Mouse (Mus musculus): Measurements from ENCODE around the gene Mcts2.

DNA sequence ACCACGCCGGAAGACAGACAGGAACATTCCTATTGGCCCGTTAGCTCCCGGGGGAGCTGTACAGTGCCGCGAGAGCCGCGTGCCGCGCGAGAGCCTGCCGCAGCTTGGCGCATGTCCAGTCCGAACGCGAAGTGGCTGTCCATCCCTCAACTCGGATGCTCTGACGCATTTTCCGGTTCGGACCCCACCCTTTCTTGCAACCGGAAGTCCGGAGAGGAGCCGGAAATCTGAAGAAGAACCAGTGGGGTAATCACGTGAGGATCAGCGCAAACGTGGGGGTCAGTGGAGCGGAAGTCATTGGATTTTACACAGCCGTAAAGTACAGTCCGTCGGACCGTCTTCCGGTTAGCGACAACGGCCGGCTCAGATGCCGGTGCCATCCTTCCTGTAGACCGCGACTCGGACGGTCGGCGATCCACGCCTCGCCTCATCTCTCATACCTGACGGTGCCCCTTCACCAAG lies at the start of gene Mcts2:
- TF ChIP-seq POLR2A (IDR thresholded peaks at IDR 0.05; ENCODE audit: insufficient read depth, low read depth, low read length) (no peak), CTCF (IDR thresholded peaks at IDR 0.05; ENCODE audit: insufficient read depth, low read depth, low read length) (no peak)

All from olfactory bulb, adult 2 months (tissue).